Mouse (Mus musculus) forebrain, embryonic 15.5 days (tissue): ENCODE results near the gene Dph7. TPM values are rescaled to one million over a fixed set of nuclear protein-coding genes. Genes with fewer than 3 reads are reported as not detected.
A peak's percentile ranks its signal among the peaks of the same experiment; 100 is the strongest.

Experiments
- ATAC-seq: fragments of 200-750 bp; cut with Nextera tagmentation; replicated peaks from 2 replicates; pipeline ENCODE4 v1.8.0; 2017; ENCODE audit warnings: mild to moderate bottlenecking, moderate TSS enrichment, moderate library complexity
- H3K27ac ChIP-seq: fragments of 300-500 bp; sonication (generic); replicated peaks from 2 replicates; pipeline ENCODE4 v1.5.1; 2015; ENCODE audit warnings: mild to moderate bottlenecking, inconsistent platforms
- H3K27me3 ChIP-seq: fragments of 300-500 bp; sonication (generic); 2 replicates; pipeline ENCODE4 v1.6.1; 2015; ENCODE audit warnings: inconsistent platforms
- H3K36me3 ChIP-seq: fragments of 300-500 bp; sonication (generic); 2 replicates; pipeline ENCODE4 v1.6.1; 2015; ENCODE audit warnings: mild to moderate bottlenecking, inconsistent platforms
- H3K4me1 ChIP-seq: fragments of 300-500 bp; sonication (generic); 2 replicates; pipeline ENCODE4 v1.6.1; 2015; ENCODE audit warnings: inconsistent platforms
- H3K4me2 ChIP-seq: fragments of 300-500 bp; sonication (generic); replicated peaks from 2 replicates; pipeline ENCODE4 v1.6.1; 2015; ENCODE audit warnings: mild to moderate bottlenecking, inconsistent platforms
- H3K4me3 ChIP-seq: fragments of 300-500 bp; sonication (generic); 2 replicates; pipeline ENCODE4 v1.5.1; 2015; ENCODE audit warnings: mild to moderate bottlenecking, inconsistent platforms
- H3K9ac ChIP-seq: fragments of 300-500 bp; sonication (generic); replicated peaks from 2 replicates; pipeline ENCODE4 v1.6.1; 2015; ENCODE audit warnings: mild to moderate bottlenecking, inconsistent platforms
- H3K9me3 ChIP-seq: fragments of 300-500 bp; sonication (generic); 2 replicates; pipeline ENCODE4 v1.6.1; 2016; ENCODE audit warnings: inconsistent platforms
- WGBS: fragments of 180-500 bp; shearing (Covaris S2); methylation state at CpG from one replicate; pipeline ENCODE4 v1.1.7; 2015; ENCODE audit warnings: mixed read lengths; 5-methylcytosine and 5-hydroxymethylcytosine counted together
- polyA plus RNA-seq: library from polyadenylated mRNA; unstranded; fragments of >200 nt; fragmentation: Nextera tagmentation; extraction: Ambion mirVana; gene quantifications from 2 replicates; pipeline ENCODE4 v1.2.1, GENCODE M21; 2015

Dph7 gene
- polyA plus RNA-seq, 1 experiment from 2014 or later, result 44.7 TPM

- ATAC-seq, result peak; percentile 100
- H3K9me3 ChIP-seq, result no peaks in the 10 kb centered on the region
- H3K4me2 ChIP-seq, result peak within 1 kb of the TSS; percentile 99
- peak within 1 kb of the TSS; percentile 81 for H3K4me3 ChIP-seq
- peaks cover 24% of the 10 kb centered on the region for H3K4me1 ChIP-seq
- H3K27ac ChIP-seq, result peak within 1 kb of the TSS; percentile 95
- no peaks in the 10 kb centered on the region for H3K27me3 ChIP-seq
- peaks cover 30% of the 10 kb centered on the region for H3K36me3 ChIP-seq
- under 1% methylated on average over 64 of the region's 64 CpGs for WGBS
- H3K9ac ChIP-seq, result peak within 1 kb of the TSS; percentile 82
Measured at GRCm38 (mm10) chr2:24974906-24975703, 12.9 kb downstream of the Dph7 start, which contains the start of gene Mrpl41. Gene Mrpl41 (minus strand): TSS chr2:24975098.

- H3K27ac ChIP-seq, result peak within 1 kb of the TSS; percentile 95
- peak within 1 kb of the TSS; percentile 82 for H3K9ac ChIP-seq
- H3K27me3 ChIP-seq, result no peaks in the 10 kb centered on the region
- H3K4me3 ChIP-seq, result peak within 1 kb of the TSS; percentile 81
- peaks cover 24% of the 10 kb centered on the region for H3K4me1 ChIP-seq
- H3K36me3 ChIP-seq, result peaks cover 24% of the 10 kb centered on the region
- 1% methylated on average over 16 of the region's 16 CpGs for WGBS
- H3K4me2 ChIP-seq, result peak within 1 kb of the TSS; percentile 99
- no peak; the same call in 1 of the 2 replicates for ATAC-seq
- no peaks in the 10 kb centered on the region for H3K9me3 ChIP-seq
Measured at GRCm38 (mm10) chr2:24975704-24976297, 13.6 kb downstream of the Dph7 start, which contains the start of gene Pnpla7. Gene Pnpla7 (plus strand): TSS chr2:24976033.

DNA sequence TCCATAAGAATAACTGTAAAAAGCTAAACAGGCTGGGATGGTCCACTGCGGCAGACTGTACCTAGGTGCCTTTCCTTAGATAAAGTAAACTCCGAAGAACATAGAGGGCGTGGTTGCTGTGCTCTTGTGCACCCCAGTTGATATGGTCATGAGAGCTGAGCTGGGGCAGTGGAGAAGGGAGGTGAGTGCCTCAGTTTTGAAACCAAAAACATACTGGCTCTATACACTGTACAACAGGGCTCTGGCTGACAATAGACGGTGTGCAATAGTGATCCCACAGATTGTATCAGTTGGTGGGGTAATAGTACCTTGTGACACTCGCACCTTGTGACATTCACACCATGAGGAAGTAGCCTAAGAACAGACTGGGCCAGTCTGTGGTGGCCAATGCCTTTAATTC, 14.8 kb downstream of the Dph7 start:
- Histone ChIP-seq H3K27me3 (no peaks in the 10 kb centered on the region), H3K4me2 (no peak overlapping the region), H3K36me3 (peaks cover 13% of the 10 kb centered on the region), H3K9ac (no peak overlapping the region), H3K4me1 (peaks cover 24% of the 10 kb centered on the region), H3K9me3 (no peaks in the 10 kb centered on the region), H3K4me3 (no peak overlapping the region), H3K27ac (no peak overlapping the region)
- ATAC-seq, result no peak
- WGBS, result 90% methylated on average over 5 of the region's 5 CpGs

DNA sequence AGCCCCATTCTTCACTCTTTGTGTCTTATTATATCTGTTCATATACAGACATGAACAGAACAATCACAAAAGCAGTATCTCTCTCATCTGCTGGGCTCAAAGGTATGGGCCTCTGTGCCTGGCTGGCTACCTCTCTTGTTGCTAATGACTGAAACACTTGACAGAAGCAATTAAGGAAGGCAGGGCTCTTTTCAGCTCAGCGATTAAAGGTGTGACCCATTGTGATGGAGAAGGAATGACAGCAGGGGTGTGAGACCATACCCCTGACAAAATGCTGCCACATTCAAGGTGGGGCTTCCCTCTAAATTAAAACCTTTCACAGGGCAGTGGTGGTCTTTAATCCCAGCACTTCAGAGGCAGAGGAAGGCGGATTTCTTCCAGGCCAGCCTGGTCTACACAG, 25.6 kb downstream of the Dph7 start:
- H3K4me1 ChIP-seq, result no peaks in the 10 kb centered on the region
- no peaks in the 10 kb centered on the region for H3K27me3 ChIP-seq
- 62% methylated on average over 2 of the region's 2 CpGs for WGBS
- no peak for ATAC-seq
- H3K4me3 ChIP-seq, result no peak overlapping the region
- no peak overlapping the region for H3K9ac ChIP-seq
- H3K4me2 ChIP-seq, result no peak overlapping the region
- no peak overlapping the region for H3K27ac ChIP-seq
- H3K9me3 ChIP-seq, result no peaks in the 10 kb centered on the region
- no peaks in the 10 kb centered on the region for H3K36me3 ChIP-seq

DNA sequence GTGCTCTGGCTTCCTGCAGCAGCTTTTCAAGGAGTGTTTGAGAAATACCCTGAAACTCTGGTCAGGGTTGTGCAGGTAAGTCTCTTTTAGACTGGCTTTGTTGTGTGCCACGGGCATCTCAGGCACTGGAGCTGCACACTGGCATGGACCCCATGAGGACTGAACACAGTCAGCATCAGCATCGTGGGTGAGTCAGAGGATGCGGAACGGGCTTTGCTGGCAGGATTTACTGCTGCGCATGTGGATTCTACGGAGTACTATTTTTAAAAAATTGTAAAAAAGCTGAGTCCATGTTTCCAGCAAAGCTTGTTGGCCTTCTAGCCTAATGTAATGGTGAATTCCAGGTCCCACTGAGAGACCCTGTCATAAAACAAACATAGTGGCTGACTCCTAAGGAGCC, 33.1 kb downstream of the Dph7 start:
- H3K36me3 ChIP-seq, result no peaks in the 10 kb centered on the region
- H3K27me3 ChIP-seq, result no peaks in the 10 kb centered on the region
- H3K9ac ChIP-seq, result no peak overlapping the region
- WGBS, result 94% methylated on average over 6 of the region's 6 CpGs
- no peaks in the 10 kb centered on the region for H3K4me1 ChIP-seq
- no peak for ATAC-seq
- H3K27ac ChIP-seq, result no peak overlapping the region
- H3K9me3 ChIP-seq, result no peaks in the 10 kb centered on the region
- no peak overlapping the region for H3K4me3 ChIP-seq
- no peak overlapping the region for H3K4me2 ChIP-seq

DNA sequence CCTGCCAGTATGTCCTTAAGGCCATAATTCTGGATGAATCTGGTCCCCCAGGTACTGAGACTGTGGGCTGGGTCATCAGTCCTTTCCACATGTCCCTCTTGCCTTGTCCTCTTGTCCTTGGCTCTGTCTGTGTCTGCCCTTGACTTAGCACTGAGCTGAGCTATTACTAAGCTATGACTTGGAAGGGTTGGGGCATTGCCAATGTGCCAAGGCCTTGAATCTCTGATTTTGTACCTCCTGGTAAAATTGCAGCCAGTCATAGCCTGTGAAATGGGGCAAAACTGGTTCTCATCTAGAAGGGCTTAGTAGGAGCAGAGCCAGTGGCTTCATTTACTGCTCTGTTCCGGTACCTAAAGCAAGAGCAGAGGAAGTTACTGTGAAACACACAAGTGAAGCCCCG, 34.3 kb downstream of the Dph7 start:
- Histone ChIP-seq H3K4me3 (no peak overlapping the region), H3K9ac (no peak overlapping the region), H3K4me1 (no peaks in the 10 kb centered on the region), H3K36me3 (no peaks in the 10 kb centered on the region), H3K27me3 (no peaks in the 10 kb centered on the region), H3K9me3 (no peaks in the 10 kb centered on the region), H3K27ac (no peak overlapping the region), H3K4me2 (no peak overlapping the region)
- WGBS, result 93% methylated on average over 2 of the region's 2 CpGs
- no peak for ATAC-seq

DNA sequence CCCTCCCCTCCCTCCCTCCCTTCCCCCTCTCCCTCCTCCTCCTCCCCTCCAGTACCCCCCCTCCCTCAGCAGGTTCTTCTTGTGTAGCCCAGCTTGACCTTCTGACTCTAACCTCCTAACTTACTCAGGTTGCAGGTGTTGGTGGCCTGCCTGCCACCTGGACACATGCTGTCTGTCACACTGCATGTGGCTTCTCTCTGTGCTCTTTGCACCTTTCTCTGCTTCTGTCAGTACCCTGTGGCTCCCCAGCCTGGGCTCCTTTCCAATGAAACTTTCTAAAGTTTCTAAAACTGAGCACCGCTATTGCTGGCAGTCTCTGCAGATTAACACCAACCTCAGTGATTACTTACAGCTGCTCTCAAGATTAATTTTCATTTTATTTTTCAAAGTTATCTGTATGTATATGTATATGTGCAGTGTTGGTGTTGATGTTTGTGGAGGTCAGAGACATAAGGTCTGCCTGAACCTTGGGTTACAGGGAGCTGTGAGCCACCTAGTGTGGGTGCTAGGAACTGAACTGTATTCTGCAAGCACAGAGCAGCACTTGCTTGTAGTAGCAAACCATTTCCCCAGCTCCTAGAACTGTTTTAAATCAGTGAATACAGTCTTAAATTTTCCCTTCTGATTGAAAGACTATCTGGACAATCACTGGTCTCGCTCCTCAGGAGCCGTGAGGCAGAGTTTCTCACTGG, 38.5 kb downstream of the Dph7 start:
- 81% methylated on average over 3 of the region's 3 CpGs for WGBS
- no peak overlapping the region for H3K9ac ChIP-seq
- ATAC-seq, result no peak

DNA sequence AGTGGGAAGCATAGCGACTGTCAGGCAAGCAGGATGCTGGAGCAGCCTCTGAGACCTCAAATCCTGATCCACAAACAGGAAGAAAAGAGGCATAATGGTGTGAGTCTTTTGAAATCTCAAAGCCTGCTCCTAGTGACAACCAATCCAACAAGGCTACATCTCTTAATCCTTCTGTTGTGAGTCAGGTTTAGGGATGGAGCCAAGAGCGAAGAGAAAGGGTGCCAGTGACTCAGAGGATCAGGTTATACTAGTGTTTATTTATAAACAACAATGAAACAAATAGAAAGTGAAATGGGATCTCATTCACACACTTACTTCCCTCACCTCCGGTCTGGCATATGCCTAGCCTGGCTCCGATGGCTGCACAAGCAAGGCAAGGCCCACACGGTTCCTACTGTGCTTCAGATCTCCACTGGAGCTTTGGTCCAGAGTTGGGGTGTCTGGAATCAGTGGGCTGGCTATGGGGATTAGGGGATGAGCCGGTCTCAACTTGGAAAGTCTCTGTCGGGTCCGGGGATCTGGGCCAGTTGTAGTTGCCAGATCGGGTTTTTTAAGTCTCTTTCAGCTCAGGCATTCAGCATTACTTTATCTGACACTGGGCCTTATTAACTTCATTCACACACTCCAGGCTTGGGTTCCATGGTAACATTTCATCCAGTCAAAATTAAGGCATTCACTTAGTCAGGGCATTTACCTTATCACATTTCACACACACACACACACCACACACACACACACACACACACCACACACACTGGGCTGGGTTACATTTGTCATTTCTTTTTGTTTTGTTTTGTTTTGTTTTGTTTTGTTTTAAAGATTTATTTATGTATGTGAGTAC, 42.0 kb downstream of the Dph7 start:
- 47% methylated on average over 9 of the region's 9 CpGs for WGBS
- Histone ChIP-seq H3K27me3 (no peaks in the 10 kb centered on the region), H3K4me2 (no peak overlapping the region), H3K27ac (no peak overlapping the region), H3K9ac (no peak overlapping the region), H3K9me3 (no peaks in the 10 kb centered on the region), H3K36me3 (no peaks in the 10 kb centered on the region), H3K4me1 (no peaks in the 10 kb centered on the region), H3K4me3 (no peak overlapping the region)
- ATAC-seq, result 0 out of 2 replicates have a peak, but pooled peaks have one; percentile 35

More for the DNA sequence above, 38.5 kb downstream of the Dph7 start:
- no peaks in the 10 kb centered on the region for H3K36me3 ChIP-seq
- no peaks in the 10 kb centered on the region for H3K4me1 ChIP-seq
- no peaks in the 10 kb centered on the region for H3K9me3 ChIP-seq
- no peaks in the 10 kb centered on the region for H3K27me3 ChIP-seq
- no peak overlapping the region for H3K4me2 ChIP-seq
- H3K4me3 ChIP-seq, result no peak overlapping the region
- H3K27ac ChIP-seq, result no peak overlapping the region

- Histone ChIP-seq H3K27me3 (no peaks in the 10 kb centered on the region), H3K4me3 (no peak overlapping the region), H3K27ac (no peak overlapping the region), H3K4me2 (no peak overlapping the region), H3K9me3 (no peaks in the 10 kb centered on the region), H3K9ac (no peak overlapping the region), H3K36me3 (no peaks in the 10 kb centered on the region), H3K4me1 (no peaks in the 10 kb centered on the region)
- WGBS, result 100% methylated on average over 1 of the region's 1 CpGs
- no peak for ATAC-seq
Measured at GRCm38 (mm10) chr2:25006767-25007166, 44.6 kb downstream of the Dph7 start.

DNA sequence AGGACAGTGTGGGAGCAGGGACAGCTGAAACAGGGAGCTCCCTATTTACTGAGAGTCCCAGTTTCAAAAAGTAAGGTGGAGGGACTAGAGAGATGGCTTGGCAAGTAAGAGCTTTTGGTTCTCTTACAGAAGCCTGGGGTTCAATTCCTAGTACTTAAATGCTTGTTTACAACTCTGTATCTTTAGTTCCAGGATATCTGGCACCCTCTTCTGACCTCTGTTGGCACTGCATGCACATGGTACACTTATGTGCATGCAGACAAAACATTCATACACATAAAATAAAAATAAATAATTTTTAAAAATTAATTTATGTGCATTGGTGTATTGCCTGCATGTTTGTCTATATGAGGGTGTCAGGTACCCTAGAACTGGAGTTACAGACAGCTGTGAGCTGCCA, 46.0 kb downstream of the Dph7 start:
- H3K9ac ChIP-seq, result no peak overlapping the region
- no peak overlapping the region for H3K4me3 ChIP-seq
- H3K9me3 ChIP-seq, result no peaks in the 10 kb centered on the region
- H3K27ac ChIP-seq, result no peak overlapping the region
- no peak overlapping the region for H3K4me2 ChIP-seq
- H3K36me3 ChIP-seq, result no peaks in the 10 kb centered on the region
- ATAC-seq, result no peak
- H3K4me1 ChIP-seq, result no peaks in the 10 kb centered on the region
- no peaks in the 10 kb centered on the region for H3K27me3 ChIP-seq
